ENCODE assay signal across 24 mouse cellular contexts in the genomic region with DNA sequence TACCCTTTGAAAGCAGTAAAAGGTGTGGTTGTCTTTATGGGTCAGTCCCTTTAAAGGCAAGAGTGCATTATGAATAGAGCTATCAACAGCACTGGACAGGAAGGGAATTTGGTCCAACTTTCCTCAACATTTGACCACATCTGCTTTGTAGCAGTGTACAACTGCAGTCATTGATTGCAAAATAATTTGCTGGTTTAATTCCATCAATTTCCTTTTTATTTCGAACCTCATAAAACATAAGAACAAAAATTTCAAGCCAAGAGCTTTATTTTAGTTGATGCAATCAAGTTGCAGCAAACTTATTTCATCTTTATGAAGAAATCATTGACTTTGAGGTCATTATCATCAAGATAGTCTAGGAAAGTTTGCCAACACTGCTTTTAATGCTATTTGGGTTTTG.
"Had no signal": no experiment of that assay in that cellular context is flagged by ENCODE, and none has a peak within 500 bp of the region (broad histone marks: within the 10 kb centered on the region; RNA-seq: fewer than 3 reads in every experiment).

No protein-coding gene starts in this region.

- H3K27ac ChIP-seq: gastrocnemius, adult 2 months; heart, embryonic 10.5 days; hindbrain, embryonic 10.5 days; hindbrain, embryonic 12.5 days; hindbrain, embryonic 14.5 days; intestine, embryonic 15.5 days; layer of hippocampus, adult 2 months; left cerebral cortex, adult 2 months; limb, embryonic 13.5 days had no signal

- H3K27me3 ChIP-seq: heart, embryonic 12.5 days; hindbrain, embryonic 12.5 days; intestine, embryonic 15.5 days; limb, embryonic 13.5 days had no signal

- H3K4me2 ChIP-seq: heart, embryonic 12.5 days; hindbrain, embryonic 12.5 days; hindbrain, embryonic 14.5 days; intestine, embryonic 15.5 days; limb, embryonic 13.5 days had no signal

- H3K36me3 ChIP-seq: heart, embryonic 10.5 days; heart, embryonic 12.5 days; hindbrain, embryonic 10.5 days; hindbrain, embryonic 12.5 days; intestine, embryonic 15.5 days; limb, embryonic 13.5 days had no signal

- H3K4me3 ChIP-seq: gastrocnemius, adult 2 months; heart, embryonic 10.5 days; heart, embryonic 12.5 days; hindbrain, embryonic 10.5 days; hindbrain, embryonic 12.5 days; intestine, embryonic 15.5 days; layer of hippocampus, adult 2 months; left cerebral cortex, adult 2 months; limb, embryonic 13.5 days had no signal

- ATAC-seq: hindbrain, embryonic 16.5 days; inflammation-experienced regulatory T-cells, adult 6 months; intestine, embryonic 15.5 days; intestine, postnatal 0 days had no signal

- H3K4me1 ChIP-seq: heart, embryonic 10.5 days; heart, embryonic 12.5 days; hindbrain, embryonic 10.5 days; hindbrain, embryonic 12.5 days; intestine, embryonic 15.5 days; limb, embryonic 13.5 days had no signal

- H3K9ac ChIP-seq: heart, embryonic 12.5 days; hindbrain, embryonic 12.5 days; hindbrain, embryonic 14.5 days; intestine, embryonic 15.5 days; limb, embryonic 13.5 days had no signal

- DNase-seq: gastrocnemius, adult 2 months; gastrocnemius, postnatal 10 days; gastrocnemius, postnatal 25 days; heart, adult 18-20 months; heart, postnatal 10 days; heart, postnatal 4 days; kidney, adult 18-20 months; kidney, adult 8-10 months; kidney, postnatal 10 days; kidney, postnatal 25 days; kidney, postnatal 4 days; liver had no signal

- H3K9me3 ChIP-seq: heart, embryonic 10.5 days; heart, embryonic 12.5 days; hindbrain, embryonic 10.5 days; hindbrain, embryonic 12.5 days; intestine, embryonic 15.5 days; limb, embryonic 13.5 days had no signal
